Mouse (Mus musculus): ENCODE data around the gene Gm648.

GRCm38 (mm10) chrX:56597219-56597886, 47.9 kb upstream of the Gm648 start:
- no peak for TF ChIP-seq CTCF (IDR thresholded peaks at IDR 0.05; ENCODE audit: extremely low read depth, insufficient read depth, insufficient read length, insufficient replicate concordance)
- no peak for TF ChIP-seq POLR2A (IDR thresholded peaks at IDR 0.05; ENCODE audit: low read depth, low read length)
